Mouse (Mus musculus) MEL (cell line): ENCODE measurements around the gene Bptf. TPM values are rescaled to one million over a fixed set of nuclear protein-coding genes. Genes with fewer than 3 reads are reported as not detected.
A peak's percentile ranks its signal among the peaks of the same experiment; 100 is the strongest.

Experiments
- DNase-seq: peaks from one replicate; pipeline ENCODE4 v3.0.0; 2011; ENCODE audit warnings: low read depth, low spot score
- H3K27ac ChIP-seq: 2 replicates; pipeline ENCODE4 v1.5.1; 2012; ENCODE audit warnings: low read depth, mild to moderate bottlenecking, control low read depth, low read length, moderate library complexity; ENCODE audit not compliant: control insufficient read depth
- H3K27me3 ChIP-seq, 2 experiments: fragments of 150-350 bp in 1 of 2; sonication (generic) in 1 of 2; 2 replicates each; pipeline ENCODE4 v1.6.1; 2012; ENCODE audit warnings: low read length in 2 of 2, mild to moderate bottlenecking in 2 of 2, improper control_type of control experiment in 1 of 2, moderate library complexity in 1 of 2; ENCODE audit not compliant: insufficient read depth in 2 of 2, control insufficient read depth in 1 of 2
- H3K36me3 ChIP-seq, 2 experiments: 2 replicates each; pipeline ENCODE4 v1.6.1; 2012 to 2014; ENCODE audit warnings: low read length in 2 of 2, improper control_type of control experiment in 1 of 2, inconsistent platforms in 1 of 2, mild to moderate bottlenecking in 1 of 2; ENCODE audit not compliant: insufficient read depth in 2 of 2, control insufficient read depth in 1 of 2
- H3K4me1 ChIP-seq, 2 experiments: fragments of 150-350 bp in 1 of 2; sonication (generic) in 1 of 2; 2 replicates each; pipeline ENCODE4 v1.6.1; 2012; ENCODE audit warnings: low read length in 2 of 2, improper control_type of control experiment in 1 of 2, mild to moderate bottlenecking in 1 of 2; ENCODE audit not compliant: insufficient read depth in 2 of 2, control insufficient read depth in 1 of 2
- H3K4me3 ChIP-seq, 2 experiments: fragments of 150-350 bp in 1 of 2; sonication (generic) in 1 of 2; 2 replicates each; pipeline ENCODE4 v1.5.1; 2012; ENCODE audit warnings: low read depth in 2 of 2, low read length in 2 of 2, mild to moderate bottlenecking in 2 of 2, moderate library complexity in 2 of 2, control low read depth in 1 of 2, improper control_type of control experiment in 1 of 2; ENCODE audit not compliant: control insufficient read depth in 1 of 2, insufficient read depth in 1 of 2
- H3K79me2 ChIP-seq: 2 replicates; pipeline ENCODE4 v1.6.1; 2012; ENCODE audit warnings: mild to moderate bottlenecking, low read length, moderate library complexity; ENCODE audit not compliant: control insufficient read depth, poor library complexity, insufficient read depth
- H3K9ac ChIP-seq: 2 replicates; pipeline ENCODE4 v1.6.1; 2012; ENCODE audit warnings: low read depth, mild to moderate bottlenecking, control low read depth, low read length, moderate library complexity; ENCODE audit not compliant: control insufficient read depth, poor library complexity, severe bottlenecking
- H3K9me3 ChIP-seq: fragments of 150-350 bp; sonication (generic); replicated peaks from 2 replicates; pipeline ENCODE4 v1.6.1; 2012; ENCODE audit warnings: mild to moderate bottlenecking, low read length, improper control_type of control experiment, moderate library complexity; ENCODE audit not compliant: insufficient read depth
- CHD1 ChIP-seq: IDR thresholded peaks from 2 replicates; pipeline ENCODE4 v1.6.1; 2012; ENCODE audit warnings: low read depth, mild to moderate bottlenecking, inconsistent platforms, low read length, improper control_type of control experiment
- CHD2 ChIP-seq: IDR thresholded peaks from 2 replicates; pipeline ENCODE4 v1.6.1; 2011; ENCODE audit warnings: low read length, improper control_type of control experiment
- CTCF ChIP-seq, 3 experiments: IDR thresholded peaks in 2 of 3; conservative IDR thresholded peaks in 1 of 3; 2 replicates each; pipeline ENCODE4 v1.5.1; 2011 to 2012; ENCODE audit warnings: low read length in 3 of 3, low read depth in 2 of 3, mild to moderate bottlenecking in 2 of 3, improper control_type of control experiment in 1 of 3, inconsistent platforms in 1 of 3, mixed read lengths in 1 of 3, moderate library complexity in 1 of 3; ENCODE audit not compliant: control insufficient read depth in 1 of 3, insufficient read depth in 1 of 3, poor library complexity in 1 of 3, severe bottlenecking in 1 of 3
- ELF1 ChIP-seq: IDR thresholded peaks from 2 replicates; pipeline ENCODE4 v1.6.1; 2014; ENCODE audit warnings: low read depth, mild to moderate bottlenecking, inconsistent platforms, low read length, improper control_type of control experiment, moderate library complexity
- EP300 ChIP-seq, 2 experiments: IDR thresholded peaks; 2 replicates each; pipeline ENCODE4 v1.6.1; 2011; ENCODE audit warnings: improper control_type of control experiment in 2 of 2, low read length in 2 of 2, low read depth in 1 of 2, mild to moderate bottlenecking in 1 of 2
- GABPA ChIP-seq: IDR thresholded peaks from 2 replicates; pipeline ENCODE4 v1.6.1; 2012; ENCODE audit warnings: low read depth, mild to moderate bottlenecking, inconsistent platforms, low read length, improper control_type of control experiment, moderate library complexity
- HCFC1 ChIP-seq: IDR thresholded peaks from 2 replicates; pipeline ENCODE4 v1.6.1; 2012; ENCODE audit warnings: low read depth, mild to moderate bottlenecking, inconsistent platforms, low read length, improper control_type of control experiment, moderate library complexity
- MAX ChIP-seq: IDR thresholded peaks from 2 replicates; pipeline ENCODE4 v1.6.1; 2011; ENCODE audit warnings: low read length, improper control_type of control experiment
- MAZ ChIP-seq: IDR thresholded peaks from 2 replicates; pipeline ENCODE4 v1.6.1; 2012; ENCODE audit warnings: low read depth, mild to moderate bottlenecking, inconsistent platforms, low read length, improper control_type of control experiment
- MEF2A ChIP-seq: IDR thresholded peaks from 2 replicates; pipeline ENCODE4 v1.6.1; 2014; ENCODE audit warnings: low read depth, mild to moderate bottlenecking, inconsistent platforms, low read length, improper control_type of control experiment; ENCODE audit not compliant: poor library complexity, insufficient replicate concordance, severe bottlenecking; ENCODE audit errors: extremely low read depth
- POLR2A ChIP-seq, 2 experiments: IDR thresholded peaks; 2 replicates each; pipeline ENCODE4 v1.6.1; 2011 to 2012; ENCODE audit warnings: low read length in 2 of 2, mild to moderate bottlenecking in 2 of 2, control low read depth in 1 of 2, improper control_type of control experiment in 1 of 2, low read depth in 1 of 2, moderate library complexity in 1 of 2; ENCODE audit not compliant: control insufficient read depth in 1 of 2, insufficient read depth in 1 of 2, poor library complexity in 1 of 2
- POLR2AphosphoS5 ChIP-seq: IDR thresholded peaks from 2 replicates; pipeline ENCODE4 v1.6.1; 2012; ENCODE audit warnings: low read depth, borderline replicate concordance, mild to moderate bottlenecking, inconsistent platforms, low read length, moderate library complexity, mixed read lengths
- RAD21 ChIP-seq: IDR thresholded peaks from 2 replicates; pipeline ENCODE4 v1.6.1; 2011; ENCODE audit warnings: mild to moderate bottlenecking, low read depth, low read length, improper control_type of control experiment
- SIN3A ChIP-seq: IDR thresholded peaks from 2 replicates; pipeline ENCODE4 v1.6.1; 2012; ENCODE audit warnings: low read length, improper control_type of control experiment, inconsistent platforms
- TAL1 ChIP-seq: IDR thresholded peaks from 2 replicates; pipeline ENCODE4 v1.6.1; 2012; ENCODE audit warnings: mild to moderate bottlenecking, inconsistent platforms, low read length, moderate library complexity, mixed read lengths
- TBP ChIP-seq: IDR thresholded peaks from 2 replicates; pipeline ENCODE4 v1.8.0; 2011; ENCODE audit warnings: low read depth, low read length, improper control_type of control experiment
- TCF12 ChIP-seq: IDR thresholded peaks from 2 replicates; pipeline ENCODE4 v1.6.1; 2014; ENCODE audit warnings: low read depth, mild to moderate bottlenecking, inconsistent platforms, low read length, improper control_type of control experiment, moderate library complexity
- UBTF ChIP-seq: IDR thresholded peaks from 2 replicates; pipeline ENCODE4 v1.6.1; 2012; ENCODE audit warnings: low read depth, mild to moderate bottlenecking, inconsistent platforms, low read length, improper control_type of control experiment, moderate library complexity, borderline replicate concordance; ENCODE audit not compliant: insufficient read depth
- USF1 ChIP-seq: IDR thresholded peaks from 2 replicates; pipeline ENCODE4 v1.6.1; 2014; ENCODE audit warnings: low read depth, mild to moderate bottlenecking, inconsistent platforms, low read length, improper control_type of control experiment, moderate library complexity
- ZKSCAN1 ChIP-seq: IDR thresholded peaks from 2 replicates; pipeline ENCODE4 v1.6.1; 2012; ENCODE audit warnings: low read depth, mild to moderate bottlenecking, inconsistent platforms, low read length, improper control_type of control experiment, moderate library complexity
- ZMIZ1 ChIP-seq: IDR thresholded peaks from 2 replicates; pipeline ENCODE4 v1.6.1; 2012; ENCODE audit warnings: low read depth, mild to moderate bottlenecking, inconsistent platforms, low read length, improper control_type of control experiment, moderate library complexity
- ZNF384 ChIP-seq: IDR thresholded peaks from 2 replicates; pipeline ENCODE4 v1.6.1; 2012; ENCODE audit warnings: low read depth, mild to moderate bottlenecking, inconsistent platforms, low read length, improper control_type of control experiment
- polyA plus RNA-seq, 2 experiments: library from polyadenylated mRNA; stranded (reverse) in 1 of 2; unstranded in 1 of 2; fragments of >175 nt in 1 of 2; fragments of >200 nt in 1 of 2; gene quantifications; 2 replicates each; pipeline versions ENCODE4 v1.2.1 to v1.2.4; 2012; ENCODE audit warnings: low replicate concordance in 2 of 2, low read depth in 1 of 2; ENCODE audit not compliant: insufficient read length in 2 of 2, insufficient read depth in 1 of 2, missing spikeins in 1 of 2
- total RNA-seq: library from RNA; depleted of rRNA; stranded (reverse); fragments of 300-350 nt; gene quantifications from 2 replicates; pipeline ENCODE4 v1.2.3, GENCODE M21; 2012

The Bptf gene
- total and polyA plus RNA-seq, 3 experiments = 27.5 to 55.4 (median 52.7) TPM

DNA sequence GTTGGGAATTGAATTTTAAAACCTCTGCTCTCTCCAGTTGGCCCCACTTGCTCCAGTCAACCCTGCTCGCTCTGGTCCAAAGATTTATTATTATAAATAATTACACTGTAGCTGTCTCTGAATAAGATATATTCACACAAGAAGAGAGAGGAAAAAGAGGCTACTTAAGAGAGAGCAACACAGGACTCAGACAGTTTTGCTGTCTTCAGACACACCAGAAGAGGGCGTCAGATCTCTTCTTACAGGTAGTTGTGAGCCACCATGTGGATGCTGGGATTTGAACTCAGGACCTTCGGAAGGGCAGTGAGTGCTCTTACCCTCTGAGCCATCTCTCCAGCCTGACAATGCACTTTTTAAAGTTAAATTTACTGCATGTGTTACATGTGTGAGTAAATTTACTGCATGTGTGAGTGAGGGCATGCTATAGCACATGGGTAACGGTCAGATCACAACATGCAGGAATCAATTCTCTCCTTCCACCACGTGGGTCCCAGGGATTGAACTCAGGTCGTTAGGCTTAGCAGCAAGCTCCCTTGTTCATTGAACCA is 114.5 kb downstream of the Bptf start:
- Histone ChIP-seq H3K4me1 (no peaks in the 10 kb centered on the region; a peak in 1 of 4 replicates), H3K27me3 (no peaks in the 10 kb centered on the region), H3K27ac (no peak overlapping the region), H3K4me3 (no peak overlapping the region), H3K36me3 (peaks cover 0 to 7% of the 10 kb centered on the region in 2 experiments; a peak in 2 of 4 replicates), H3K9me3 (no peaks in the 10 kb centered on the region), H3K79me2 (peaks cover under 1% of the 10 kb centered on the region; the same call in 1 of the 2 replicates), H3K9ac (no peak overlapping the region)
- no peak for DNase-seq
- TF ChIP-seq TBP = peak; percentile 77
- peak; percentile 7 for TF ChIP-seq RAD21
- TF ChIP-seq ZKSCAN1 = no peak
- peak; percentile 44; the same call in 1 of the 2 replicates for TF ChIP-seq MAX
- peak in 2 of 3 experiments; percentile 10 to 44; a peak in 3 of 6 replicates for TF ChIP-seq CTCF (IDR thresholded peaks at IDR 0.05 in 2 of 3, conservative IDR thresholded peaks at IDR 0.05 in 1 of 3; ENCODE audit: control insufficient read depth in 1 of 3, insufficient read depth in 1 of 3, low read depth in 2 of 3, low read length in 3 of 3, poor library complexity in 1 of 3, severe bottlenecking in 1 of 3)
- no peak for TF ChIP-seq CHD1

DNA sequence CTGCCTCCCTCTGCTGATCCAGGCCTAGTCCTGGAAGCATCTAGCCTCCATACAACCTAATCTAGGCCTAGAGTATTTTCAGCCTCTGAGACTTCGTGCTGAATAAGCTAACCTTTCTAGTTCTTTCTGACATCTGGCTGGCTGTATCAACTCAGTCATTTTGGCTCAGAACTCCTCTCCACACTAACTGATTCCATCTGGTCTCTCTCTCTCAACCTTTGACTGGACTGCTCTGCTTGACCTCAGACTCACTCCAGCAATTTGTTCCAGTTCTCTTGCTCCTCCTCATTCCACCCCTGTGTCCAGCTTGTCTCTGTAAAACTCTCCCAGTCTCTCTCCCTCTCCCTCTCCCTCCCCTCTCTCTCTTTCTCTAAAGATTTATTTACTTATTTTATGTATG is 115.0 kb downstream of the Bptf start:
- no peak overlapping the region for H3K9ac ChIP-seq
- no peak overlapping the region for H3K27ac ChIP-seq
- peaks cover 3% of the 10 kb centered on the region; the same call in 1 of the 2 replicates for H3K79me2 ChIP-seq
- peaks cover 0 to 7% of the 10 kb centered on the region in 2 experiments; a peak in 2 of 4 replicates for H3K36me3 ChIP-seq
- TF ChIP-seq TBP = no peak
- no peak for TF ChIP-seq CHD2
- no peak for TF ChIP-seq ZKSCAN1
- TF ChIP-seq ZMIZ1 = no peak
- TF ChIP-seq TAL1 = no peak
- no peak for TF ChIP-seq ELF1
- no peak for TF ChIP-seq USF1
- no peak for TF ChIP-seq EP300 (IDR thresholded peaks at IDR 0.05; ENCODE audit: low read depth in 1 of 2, low read length in 2 of 2)
- no peak for TF ChIP-seq POLR2A (IDR thresholded peaks at IDR 0.05; ENCODE audit: control insufficient read depth in 1 of 2, insufficient read depth in 1 of 2, low read depth in 1 of 2, low read length in 2 of 2, poor library complexity in 1 of 2)
- no peak for TF ChIP-seq MAZ
- no peak for TF ChIP-seq MEF2A
- no peak for TF ChIP-seq SIN3A
- TF ChIP-seq POLR2AphosphoS5 = no peak
- TF ChIP-seq GABPA = no peak
- TF ChIP-seq TCF12 = no peak
- no peak for TF ChIP-seq ZNF384
- TF ChIP-seq CHD1 = no peak
- no peak for TF ChIP-seq HCFC1
- no peak for TF ChIP-seq UBTF
- no peaks in the 10 kb centered on the region for H3K9me3 ChIP-seq
- no peak for DNase-seq
- H3K27me3 ChIP-seq = no peaks in the 10 kb centered on the region
- no peak overlapping the region for H3K4me3 ChIP-seq
- H3K4me1 ChIP-seq = no peaks in the 10 kb centered on the region; a peak in 1 of 4 replicates
